Mouse (Mus musculus) MEL (cell line): ENCODE results near the gene Zmym6. TPM values are rescaled to one million over a fixed set of nuclear protein-coding genes. Genes with fewer than 3 reads are reported as not detected.

Source experiments
- DNase-seq: peaks from one replicate; pipeline ENCODE4 v3.0.0; 2011; ENCODE audit warnings: low read depth, low spot score
- H3K27ac ChIP-seq: 2 replicates; pipeline ENCODE4 v1.5.1; 2012; ENCODE audit warnings: low read depth, mild to moderate bottlenecking, control low read depth, low read length, moderate library complexity; ENCODE audit not compliant: control insufficient read depth
- H3K27me3 ChIP-seq, 2 experiments: fragments of 150-350 bp in 1 of 2; sonication (generic) in 1 of 2; 2 replicates each; pipeline ENCODE4 v1.6.1; 2012; ENCODE audit warnings: low read length in 2 of 2, mild to moderate bottlenecking in 2 of 2, improper control_type of control experiment in 1 of 2, moderate library complexity in 1 of 2; ENCODE audit not compliant: insufficient read depth in 2 of 2, control insufficient read depth in 1 of 2
- H3K36me3 ChIP-seq, 2 experiments: 2 replicates each; pipeline ENCODE4 v1.6.1; 2012 to 2014; ENCODE audit warnings: low read length in 2 of 2, improper control_type of control experiment in 1 of 2, inconsistent platforms in 1 of 2, mild to moderate bottlenecking in 1 of 2; ENCODE audit not compliant: insufficient read depth in 2 of 2, control insufficient read depth in 1 of 2
- H3K4me1 ChIP-seq, 2 experiments: fragments of 150-350 bp in 1 of 2; sonication (generic) in 1 of 2; 2 replicates each; pipeline ENCODE4 v1.6.1; 2012; ENCODE audit warnings: low read length in 2 of 2, improper control_type of control experiment in 1 of 2, mild to moderate bottlenecking in 1 of 2; ENCODE audit not compliant: insufficient read depth in 2 of 2, control insufficient read depth in 1 of 2
- H3K4me3 ChIP-seq, 2 experiments: fragments of 150-350 bp in 1 of 2; sonication (generic) in 1 of 2; 2 replicates each; pipeline ENCODE4 v1.5.1; 2012; ENCODE audit warnings: low read depth in 2 of 2, low read length in 2 of 2, mild to moderate bottlenecking in 2 of 2, moderate library complexity in 2 of 2, control low read depth in 1 of 2, improper control_type of control experiment in 1 of 2; ENCODE audit not compliant: control insufficient read depth in 1 of 2, insufficient read depth in 1 of 2
- H3K79me2 ChIP-seq: 2 replicates; pipeline ENCODE4 v1.6.1; 2012; ENCODE audit warnings: mild to moderate bottlenecking, low read length, moderate library complexity; ENCODE audit not compliant: control insufficient read depth, poor library complexity, insufficient read depth
- H3K9ac ChIP-seq: 2 replicates; pipeline ENCODE4 v1.6.1; 2012; ENCODE audit warnings: low read depth, mild to moderate bottlenecking, control low read depth, low read length, moderate library complexity; ENCODE audit not compliant: control insufficient read depth, poor library complexity, severe bottlenecking
- H3K9me3 ChIP-seq: fragments of 150-350 bp; sonication (generic); replicated peaks from 2 replicates; pipeline ENCODE4 v1.6.1; 2012; ENCODE audit warnings: mild to moderate bottlenecking, low read length, improper control_type of control experiment, moderate library complexity; ENCODE audit not compliant: insufficient read depth
- E2F4 ChIP-seq: IDR thresholded peaks from 2 replicates; pipeline ENCODE4 v1.6.1; 2011; ENCODE audit warnings: low read depth, low read length, improper control_type of control experiment, borderline replicate concordance
- MXI1 ChIP-seq: IDR thresholded peaks from 2 replicates; pipeline ENCODE4 v1.6.1; 2011; ENCODE audit warnings: mild to moderate bottlenecking, low read depth, low read length, improper control_type of control experiment
- NRF1 ChIP-seq: IDR thresholded peaks from 2 replicates; pipeline ENCODE4 v1.6.1; 2014; ENCODE audit warnings: low read depth, mild to moderate bottlenecking, inconsistent platforms, low read length, improper control_type of control experiment, moderate library complexity; ENCODE audit not compliant: poor library complexity, insufficient read depth, severe bottlenecking
- POLR2A ChIP-seq, 2 experiments: IDR thresholded peaks; 2 replicates each; pipeline ENCODE4 v1.6.1; 2011 to 2012; ENCODE audit warnings: low read length in 2 of 2, mild to moderate bottlenecking in 2 of 2, control low read depth in 1 of 2, improper control_type of control experiment in 1 of 2, low read depth in 1 of 2, moderate library complexity in 1 of 2; ENCODE audit not compliant: control insufficient read depth in 1 of 2, insufficient read depth in 1 of 2, poor library complexity in 1 of 2
- SIN3A ChIP-seq: IDR thresholded peaks from 2 replicates; pipeline ENCODE4 v1.6.1; 2012; ENCODE audit warnings: low read length, improper control_type of control experiment, inconsistent platforms
- USF2 ChIP-seq, 2 experiments: IDR thresholded peaks; 2 replicates each; pipeline ENCODE4 v1.6.1; 2011 to 2012; ENCODE audit warnings: improper control_type of control experiment in 2 of 2, low read length in 2 of 2, borderline replicate concordance in 1 of 2, inconsistent platforms in 1 of 2, low read depth in 1 of 2, mild to moderate bottlenecking in 1 of 2; ENCODE audit not compliant: insufficient read depth in 1 of 2
- ZMIZ1 ChIP-seq: IDR thresholded peaks from 2 replicates; pipeline ENCODE4 v1.6.1; 2012; ENCODE audit warnings: low read depth, mild to moderate bottlenecking, inconsistent platforms, low read length, improper control_type of control experiment, moderate library complexity
- ZNF384 ChIP-seq: IDR thresholded peaks from 2 replicates; pipeline ENCODE4 v1.6.1; 2012; ENCODE audit warnings: low read depth, mild to moderate bottlenecking, inconsistent platforms, low read length, improper control_type of control experiment
- polyA plus RNA-seq, 2 experiments: library from polyadenylated mRNA; stranded (reverse) in 1 of 2; unstranded in 1 of 2; fragments of >175 nt in 1 of 2; fragments of >200 nt in 1 of 2; gene quantifications; 2 replicates each; pipeline versions ENCODE4 v1.2.1 to v1.2.4; 2012; ENCODE audit warnings: low replicate concordance in 2 of 2, low read depth in 1 of 2; ENCODE audit not compliant: insufficient read length in 2 of 2, insufficient read depth in 1 of 2, missing spikeins in 1 of 2
- total RNA-seq: library from RNA; depleted of rRNA; stranded (reverse); fragments of 300-350 nt; gene quantifications from 2 replicates; pipeline ENCODE4 v1.2.3, GENCODE M21; 2012; rRNA removed

The Zmym6 gene
- total and polyA plus RNA-seq, 3 experiments, result not detected

DNA sequence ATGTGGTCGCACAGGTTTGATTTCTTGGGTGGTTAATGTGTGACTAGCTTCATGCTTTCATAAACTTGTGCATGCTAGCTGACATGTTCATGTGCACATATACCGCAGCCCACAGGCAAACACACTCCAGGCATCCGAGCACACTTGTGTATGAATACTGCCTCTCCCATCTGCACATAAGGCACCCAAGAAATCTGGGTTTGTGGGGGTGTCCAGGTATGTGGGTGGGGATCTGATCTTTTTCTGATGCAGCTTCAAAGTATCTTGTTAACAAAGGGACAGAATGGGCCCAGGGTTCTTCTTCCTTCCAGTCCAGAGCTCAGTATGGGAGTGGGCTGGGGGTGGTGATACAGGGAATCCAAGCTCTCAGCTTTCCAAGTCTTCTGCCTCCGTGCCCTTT lies 95.4 kb downstream of the Zmym6 start:
- H3K27me3 ChIP-seq, result no peaks in the 10 kb centered on the region
- H3K79me2 ChIP-seq, result no peaks in the 10 kb centered on the region
- no peaks in the 10 kb centered on the region for H3K4me1 ChIP-seq
- H3K36me3 ChIP-seq, result no peaks in the 10 kb centered on the region
- no peak overlapping the region for H3K9ac ChIP-seq
- TF ChIP-seq ZNF384 (no peak), POLR2A (IDR thresholded peaks at IDR 0.05; ENCODE audit: control insufficient read depth in 1 of 2, insufficient read depth in 1 of 2, low read depth in 1 of 2, low read length in 2 of 2, poor library complexity in 1 of 2) (no peak), ZMIZ1 (no peak), USF2 (IDR thresholded peaks at IDR 0.05; ENCODE audit: borderline replicate concordance in 1 of 2, insufficient read depth in 1 of 2, low read depth in 1 of 2, low read length in 2 of 2) (no peak), NRF1 (no peak), E2F4 (no peak)
- TF ChIP-seq, all 39 proteins: peak for 0
- no peak overlapping the region for H3K27ac ChIP-seq
- H3K4me3 ChIP-seq, result no peak overlapping the region
- no peak for DNase-seq
- H3K9me3 ChIP-seq, result no peaks in the 10 kb centered on the region

DNA sequence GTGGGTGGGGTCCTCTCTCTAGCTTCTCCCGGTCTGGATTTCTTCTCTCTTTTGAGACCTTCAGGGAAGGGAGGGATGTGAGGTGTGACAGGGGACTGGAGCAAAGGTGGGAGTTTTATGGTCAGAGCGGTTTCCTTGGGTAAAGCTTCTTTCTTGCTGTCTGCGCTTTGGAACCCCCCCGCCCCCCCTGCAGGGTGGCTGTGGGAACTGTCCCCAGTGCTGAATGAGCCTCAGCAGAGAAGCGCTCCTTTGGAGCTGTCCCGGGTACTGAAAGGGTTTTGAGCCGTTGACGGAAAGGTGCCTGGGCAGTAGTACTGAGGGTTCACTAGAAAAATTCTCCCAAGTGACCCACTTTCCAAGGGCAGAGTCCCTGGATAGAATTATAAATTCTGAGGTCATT lies 96.3 kb downstream of the Zmym6 start:
- H3K27me3 ChIP-seq, result no peaks in the 10 kb centered on the region

More for the DNA sequence above, 96.3 kb downstream of the Zmym6 start:
- no peaks in the 10 kb centered on the region for H3K4me1 ChIP-seq
- H3K27ac ChIP-seq, result no peak overlapping the region
- no peak overlapping the region for H3K4me3 ChIP-seq
- TF ChIP-seq MXI1, result no peak
- TF ChIP-seq SIN3A, result peak; percentile 63
- no peaks in the 10 kb centered on the region for H3K9me3 ChIP-seq
- no peaks in the 10 kb centered on the region for H3K79me2 ChIP-seq
- no peak overlapping the region for H3K9ac ChIP-seq
- H3K36me3 ChIP-seq, result no peaks in the 10 kb centered on the region
- peak; percentile 49 for DNase-seq

Other genes with a start within 250 kb of the Zmym6 start
- gene Zmym4, start 109.2 kb upstream of the Zmym6 start, total RNA-seq, result 14.9 and 16.8 TPM in 2 replicates
- 10 to 100 TPM; 23.6 to 71.1 TPM for gene Zmym4, start 109.2 kb upstream of the Zmym6 start, polyA plus RNA-seq
- gene Sfpq, start 56.1 kb upstream of the Zmym6 start, total RNA-seq, result 255 and 259 TPM in 2 replicates
- gene Sfpq, start 56.1 kb upstream of the Zmym6 start, polyA plus RNA-seq, result 100 to 1,000 TPM; 100 to 366 TPM
- 17.3 and 17.6 TPM in 2 replicates for gene Zmym1, start 16.2 kb upstream of the Zmym6 start, total RNA-seq
- gene Zmym1, start 16.2 kb upstream of the Zmym6 start, polyA plus RNA-seq, result 10 to 100 TPM in 1 of 2 experiments, not detected in 1; 13.2 TPM
- gene Tmem35b, start 46.3 kb downstream of the Zmym6 start, total RNA-seq, result 0.89 and 1.7 TPM in 2 replicates
- gene Tmem35b, start 46.3 kb downstream of the Zmym6 start, polyA plus RNA-seq, result 1 to 10 TPM in 1 of 2 experiments, not detected in 1; 3.2 TPM
- gene Dlgap3, start 91.8 kb downstream of the Zmym6 start, total RNA-seq, result not detected in 2 replicates
- not detected for gene Dlgap3, start 91.8 kb downstream of the Zmym6 start, polyA plus RNA-seq
- gene Smim12, start 166.4 kb downstream of the Zmym6 start, total RNA-seq, result 38.4 and 48.3 TPM in 2 replicates
- gene Smim12, start 166.4 kb downstream of the Zmym6 start, polyA plus RNA-seq, result 10 to 100 TPM in 1 of 2 experiments, not detected in 1; 60.1 TPM
- gene Gja4, start 236.7 kb downstream of the Zmym6 start, total RNA-seq, result not detected in 2 replicates
- gene Gja4, start 236.7 kb downstream of the Zmym6 start, polyA plus RNA-seq, result not detected